Mouse (Mus musculus): ENCODE measurements around the gene Eps8l2. TPM values are rescaled to one million over a fixed set of nuclear protein-coding genes. Genes with fewer than 3 reads are reported as not detected.

The Eps8l2 gene
- polyA plus RNA-seq, 1 experiment from 2014 or later, result 1.2 TPM

DNA sequence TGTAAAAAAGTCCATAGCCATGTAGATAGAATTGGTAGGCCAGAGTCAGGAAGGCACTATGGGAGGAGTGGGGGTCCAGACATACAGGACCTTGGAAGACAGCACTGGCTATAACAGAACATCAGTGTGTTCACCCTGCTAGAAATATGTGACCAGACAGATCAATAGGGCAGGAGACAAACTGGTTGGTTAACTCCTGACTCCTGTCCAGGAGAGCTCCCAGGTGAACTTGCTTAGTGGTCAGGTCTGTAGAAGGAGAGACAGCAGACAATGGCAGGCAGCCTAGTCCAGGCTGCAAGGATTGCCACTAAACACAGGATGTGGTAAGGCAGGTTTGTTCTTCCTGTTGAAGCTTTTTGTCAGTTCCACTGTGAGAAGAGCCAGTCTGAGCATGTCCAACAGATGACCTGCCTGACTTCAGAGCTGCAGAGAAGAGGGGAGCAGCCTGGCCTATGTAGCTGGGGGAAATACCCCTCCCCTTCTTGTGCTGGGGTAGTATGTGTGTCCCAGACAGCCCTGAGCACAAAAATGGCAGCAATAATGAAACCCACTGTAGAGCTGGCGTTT is 35.9 kb upstream of the Eps8l2 start:
- 73% methylated on average over 1 of the region's 1 CpGs for WGBS
- peaks cover 90% of the 10 kb centered on the region for H3K36me3 ChIP-seq (replicated peaks; ENCODE audit: control insufficient read depth, insufficient read depth)
- no peak overlapping the region for H3K4me2 ChIP-seq (replicated peaks)
- no peaks in the 10 kb centered on the region for H3K9me3 ChIP-seq (ENCODE audit: control insufficient read depth, low read length)
- no peaks in the 10 kb centered on the region for H3K4me1 ChIP-seq (replicated peaks; ENCODE audit: control insufficient read depth, insufficient read depth, low read length)
- H3K9ac ChIP-seq, result no peak overlapping the region
- H3K27me3 ChIP-seq (ENCODE audit: control insufficient read depth, insufficient read depth, low read length), result no peaks in the 10 kb centered on the region
- no peak overlapping the region for H3K27ac ChIP-seq
- no peak for DNase-seq (ENCODE audit: low spot score)
- H3K4me3 ChIP-seq (replicated peaks; ENCODE audit: low read length), result no peak overlapping the region
- ATAC-seq (ENCODE audit: low FRiP score), result no peak

DNA sequence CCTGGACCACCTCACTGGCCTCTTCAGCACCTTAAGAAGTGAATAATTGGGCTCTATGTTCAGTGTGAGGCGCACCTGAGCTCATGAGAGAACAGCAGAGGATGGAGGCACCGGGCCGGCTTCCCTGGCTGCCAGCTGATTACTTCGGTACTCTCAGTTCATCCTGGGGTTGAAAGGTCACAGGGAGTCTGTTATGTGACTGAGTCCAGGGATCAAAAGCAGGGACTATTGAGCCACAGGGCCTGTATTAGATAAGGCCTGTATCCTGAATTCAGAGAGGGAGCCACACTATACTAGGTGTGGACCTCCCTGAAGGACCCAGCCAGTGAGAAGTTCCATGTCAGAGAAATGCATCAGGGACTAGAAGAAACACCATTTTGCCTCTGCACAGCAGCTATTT is 34.1 kb upstream of the Eps8l2 start:
- DNase-seq (ENCODE audit: low spot score) (no peak), ATAC-seq (ENCODE audit: low FRiP score) (no peak)
- no peak overlapping the region for H3K27ac ChIP-seq
- no peaks in the 10 kb centered on the region for H3K4me1 ChIP-seq (replicated peaks; ENCODE audit: control insufficient read depth, insufficient read depth, low read length)
- peaks cover 96% of the 10 kb centered on the region for H3K36me3 ChIP-seq (replicated peaks; ENCODE audit: control insufficient read depth, insufficient read depth)
- no peak overlapping the region for H3K9ac ChIP-seq
- H3K4me3 ChIP-seq (replicated peaks; ENCODE audit: low read length), result no peak overlapping the region
- no peak overlapping the region for H3K4me2 ChIP-seq (replicated peaks)
- H3K27me3 ChIP-seq (ENCODE audit: control insufficient read depth, insufficient read depth, low read length), result no peaks in the 10 kb centered on the region
- no peaks in the 10 kb centered on the region for H3K9me3 ChIP-seq (ENCODE audit: control insufficient read depth, low read length)
- WGBS, result 88% methylated on average over 4 of the region's 4 CpGs

DNA sequence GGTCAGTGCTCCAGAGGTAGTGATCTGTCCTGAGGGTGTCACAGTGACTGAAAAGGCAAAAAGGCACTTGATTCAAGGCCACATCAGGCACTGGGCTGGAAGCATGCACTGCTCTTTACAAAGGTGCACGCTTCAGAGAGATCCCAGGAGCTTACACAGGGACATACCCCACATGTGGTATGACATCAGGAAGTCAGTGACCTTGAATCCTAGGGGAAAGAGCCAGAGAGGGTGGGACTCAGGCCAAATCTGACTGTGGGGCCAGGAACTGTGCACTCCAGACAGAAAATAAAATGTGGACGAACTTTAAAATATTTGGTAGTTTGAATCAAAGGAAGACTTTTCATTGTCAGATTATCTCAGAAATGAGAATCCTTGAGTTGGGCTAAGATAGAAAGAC is 24.3 kb upstream of the Eps8l2 start:
- WGBS, result 97% methylated on average over 2 of the region's 2 CpGs
- no peak for DNase-seq (ENCODE audit: low spot score)
- no peak overlapping the region for H3K4me3 ChIP-seq (replicated peaks; ENCODE audit: low read length)
- H3K4me1 ChIP-seq (replicated peaks; ENCODE audit: control insufficient read depth, insufficient read depth, low read length), result no peaks in the 10 kb centered on the region
- H3K9me3 ChIP-seq (ENCODE audit: control insufficient read depth, low read length), result no peaks in the 10 kb centered on the region
- no peak overlapping the region for H3K27ac ChIP-seq
- no peaks in the 10 kb centered on the region for H3K27me3 ChIP-seq (ENCODE audit: control insufficient read depth, insufficient read depth, low read length)
- peaks cover 100% of the 10 kb centered on the region for H3K36me3 ChIP-seq (replicated peaks; ENCODE audit: control insufficient read depth, insufficient read depth)
- no peak overlapping the region for H3K4me2 ChIP-seq (replicated peaks)
- H3K9ac ChIP-seq, result no peak overlapping the region
- no peak for ATAC-seq (ENCODE audit: low FRiP score)

DNA sequence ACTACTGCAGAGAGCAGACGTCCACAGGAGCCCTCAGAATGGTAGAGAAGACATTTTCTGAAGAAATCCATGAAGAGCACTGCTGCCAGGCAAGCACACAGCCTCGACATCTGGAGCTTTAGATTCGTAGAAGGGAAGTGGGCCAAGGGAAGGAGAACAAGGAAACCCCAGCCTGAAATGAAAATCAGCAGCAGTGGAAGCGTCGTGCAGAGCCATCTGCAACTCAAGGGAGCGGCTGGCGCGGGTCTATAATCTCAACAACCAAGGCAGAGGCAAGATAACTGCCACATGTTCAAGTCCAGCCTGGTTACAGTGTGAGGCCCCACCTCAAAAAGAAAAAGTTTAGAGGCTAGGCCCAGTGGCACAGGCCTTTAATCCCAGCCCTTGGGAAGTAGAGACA is 23.6 kb upstream of the Eps8l2 start:
- H3K4me2 ChIP-seq (replicated peaks), result no peak overlapping the region
- DNase-seq (ENCODE audit: low spot score) (no peak), ATAC-seq (ENCODE audit: low FRiP score) (no peak)
- no peak overlapping the region for H3K4me3 ChIP-seq (replicated peaks; ENCODE audit: low read length)
- no peaks in the 10 kb centered on the region for H3K27me3 ChIP-seq (ENCODE audit: control insufficient read depth, insufficient read depth, low read length)
- H3K36me3 ChIP-seq (replicated peaks; ENCODE audit: control insufficient read depth, insufficient read depth), result peaks cover 100% of the 10 kb centered on the region
- 94% methylated on average over 8 of the region's 8 CpGs for WGBS
- H3K9ac ChIP-seq, result no peak overlapping the region
- no peaks in the 10 kb centered on the region for H3K9me3 ChIP-seq (ENCODE audit: control insufficient read depth, low read length)
- no peak overlapping the region for H3K27ac ChIP-seq
- no peaks in the 10 kb centered on the region for H3K4me1 ChIP-seq (replicated peaks; ENCODE audit: control insufficient read depth, insufficient read depth, low read length)

DNA sequence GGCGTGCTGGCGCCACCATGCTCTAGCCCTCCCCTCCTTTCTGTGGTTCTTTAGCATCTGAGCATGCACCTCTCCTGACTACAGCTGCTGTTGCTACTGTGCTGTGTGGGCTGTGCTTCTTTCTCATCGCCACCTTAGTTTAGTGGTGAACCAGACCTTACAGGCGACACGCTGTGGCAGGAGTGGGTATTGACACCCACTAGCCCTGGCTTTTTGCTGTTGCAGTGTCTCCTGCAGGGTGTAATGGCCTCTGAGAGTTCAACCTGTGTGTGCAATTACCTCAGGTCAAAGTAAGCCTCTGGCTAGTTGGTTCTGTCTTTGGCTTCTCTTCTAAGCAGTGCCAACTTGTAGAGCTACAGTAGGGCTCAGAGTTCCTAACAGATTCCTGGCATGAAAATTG is 22.7 kb upstream of the Eps8l2 start:
- Histone ChIP-seq H3K27ac (no peak overlapping the region), H3K36me3 (replicated peaks; ENCODE audit: control insufficient read depth, insufficient read depth) (peaks cover 100% of the 10 kb centered on the region), H3K9ac (no peak overlapping the region), H3K4me3 (replicated peaks; ENCODE audit: low read length) (no peak overlapping the region), H3K9me3 (ENCODE audit: control insufficient read depth, low read length) (no peaks in the 10 kb centered on the region), H3K4me1 (replicated peaks; ENCODE audit: control insufficient read depth, insufficient read depth, low read length) (no peaks in the 10 kb centered on the region), H3K4me2 (replicated peaks) (no peak overlapping the region), H3K27me3 (ENCODE audit: control insufficient read depth, insufficient read depth, low read length) (no peaks in the 10 kb centered on the region)
- no peak for DNase-seq (ENCODE audit: low spot score)
- 73% methylated on average over 5 of the region's 5 CpGs for WGBS
- ATAC-seq (ENCODE audit: low FRiP score), result no peak

DNA sequence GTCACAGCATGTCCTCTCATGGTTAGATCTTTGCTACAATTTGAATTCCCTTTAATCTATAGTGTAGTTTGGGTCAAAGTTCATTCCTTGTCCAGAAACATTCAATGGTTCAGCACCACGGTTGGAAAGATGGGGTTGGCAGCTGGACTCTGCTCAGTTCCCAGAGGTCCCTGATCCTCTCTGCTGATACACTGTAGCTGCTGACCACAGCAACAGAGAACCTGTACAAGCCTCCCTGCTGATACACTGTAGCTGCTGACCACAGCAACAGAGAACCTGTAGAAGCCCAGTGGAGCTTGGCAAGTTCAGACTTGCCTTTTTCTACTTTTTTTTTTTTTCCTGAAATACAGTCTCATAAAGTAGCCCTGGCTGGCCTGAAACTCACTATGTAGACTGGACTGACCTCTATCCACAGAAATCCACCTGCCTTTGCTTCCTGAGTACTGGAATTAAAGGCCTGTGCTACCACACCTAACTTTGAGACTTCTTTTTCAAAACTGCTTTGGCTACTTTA is 21.0 kb upstream of the Eps8l2 start:
- ATAC-seq (ENCODE audit: low FRiP score), result no peak
- Histone ChIP-seq H3K9ac (no peak overlapping the region), H3K9me3 (ENCODE audit: control insufficient read depth, low read length) (no peaks in the 10 kb centered on the region), H3K4me3 (replicated peaks; ENCODE audit: low read length) (no peak overlapping the region), H3K4me1 (replicated peaks; ENCODE audit: control insufficient read depth, insufficient read depth, low read length) (no peaks in the 10 kb centered on the region), H3K27me3 (ENCODE audit: control insufficient read depth, insufficient read depth, low read length) (no peaks in the 10 kb centered on the region), H3K4me2 (replicated peaks) (no peak overlapping the region), H3K27ac (no peak overlapping the region), H3K36me3 (replicated peaks; ENCODE audit: control insufficient read depth, insufficient read depth) (peaks cover 100% of the 10 kb centered on the region)
- 78% methylated on average over 1 of the region's 1 CpGs for WGBS
- no peak for DNase-seq (ENCODE audit: low spot score)

DNA sequence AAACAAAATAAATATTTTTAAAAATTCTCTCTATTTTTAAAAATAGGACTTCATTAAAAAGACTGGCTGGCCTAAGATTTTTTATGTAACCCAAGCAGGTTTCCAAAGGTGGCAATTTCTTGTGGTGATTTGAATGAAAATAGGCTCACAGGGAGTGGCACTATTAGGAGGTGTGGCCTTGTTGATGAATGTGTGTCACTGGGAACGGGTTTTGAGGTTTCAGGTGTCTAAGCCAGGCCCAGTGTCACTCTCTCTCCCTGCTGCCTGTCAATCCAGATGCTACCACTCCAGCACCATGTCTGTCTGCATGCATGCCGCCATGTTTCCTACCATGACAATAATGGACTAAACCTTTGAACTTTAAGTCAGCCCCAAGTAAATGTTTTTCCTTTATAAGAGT is 19.2 kb upstream of the Eps8l2 start:
- Histone ChIP-seq H3K4me1 (replicated peaks; ENCODE audit: control insufficient read depth, insufficient read depth, low read length) (peaks cover 3% of the 10 kb centered on the region), H3K4me3 (replicated peaks; ENCODE audit: low read length) (no peak overlapping the region), H3K9me3 (ENCODE audit: control insufficient read depth, low read length) (no peaks in the 10 kb centered on the region), H3K27me3 (ENCODE audit: control insufficient read depth, insufficient read depth, low read length) (no peaks in the 10 kb centered on the region), H3K9ac (no peak overlapping the region), H3K27ac (no peak overlapping the region), H3K4me2 (replicated peaks) (no peak overlapping the region), H3K36me3 (replicated peaks; ENCODE audit: control insufficient read depth, insufficient read depth) (peaks cover 99% of the 10 kb centered on the region)
- no peak for DNase-seq (ENCODE audit: low spot score)
- ATAC-seq (ENCODE audit: low FRiP score), result no peak
- WGBS, result 74% methylated on average over 2 of the region's 2 CpGs

DNA sequence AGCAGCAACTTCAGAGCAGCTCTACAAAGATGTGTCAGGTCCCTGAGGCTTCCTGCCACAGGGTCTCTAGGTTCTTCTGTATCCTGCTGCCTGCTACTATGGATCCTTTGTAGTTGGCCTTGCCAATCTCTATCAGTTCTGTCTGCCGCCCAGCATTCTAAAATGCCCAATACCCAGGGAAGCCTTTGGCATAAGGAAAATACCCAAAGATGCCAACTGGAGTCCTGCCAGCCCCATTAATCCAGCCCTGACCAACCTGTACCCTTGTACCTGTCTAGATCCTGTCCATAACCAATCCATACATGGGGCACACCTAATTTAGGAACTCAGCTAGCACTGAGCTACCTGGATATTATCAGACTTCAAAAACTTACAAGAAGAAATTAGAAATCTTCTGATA is 14.0 kb upstream of the Eps8l2 start:
- Histone ChIP-seq H3K27ac (no peak overlapping the region), H3K4me2 (replicated peaks) (peak overlapping the region; percentile 15; the same call in 1 of the 2 replicates)
- no peak for DNase-seq (ENCODE audit: low spot score)

DNA sequence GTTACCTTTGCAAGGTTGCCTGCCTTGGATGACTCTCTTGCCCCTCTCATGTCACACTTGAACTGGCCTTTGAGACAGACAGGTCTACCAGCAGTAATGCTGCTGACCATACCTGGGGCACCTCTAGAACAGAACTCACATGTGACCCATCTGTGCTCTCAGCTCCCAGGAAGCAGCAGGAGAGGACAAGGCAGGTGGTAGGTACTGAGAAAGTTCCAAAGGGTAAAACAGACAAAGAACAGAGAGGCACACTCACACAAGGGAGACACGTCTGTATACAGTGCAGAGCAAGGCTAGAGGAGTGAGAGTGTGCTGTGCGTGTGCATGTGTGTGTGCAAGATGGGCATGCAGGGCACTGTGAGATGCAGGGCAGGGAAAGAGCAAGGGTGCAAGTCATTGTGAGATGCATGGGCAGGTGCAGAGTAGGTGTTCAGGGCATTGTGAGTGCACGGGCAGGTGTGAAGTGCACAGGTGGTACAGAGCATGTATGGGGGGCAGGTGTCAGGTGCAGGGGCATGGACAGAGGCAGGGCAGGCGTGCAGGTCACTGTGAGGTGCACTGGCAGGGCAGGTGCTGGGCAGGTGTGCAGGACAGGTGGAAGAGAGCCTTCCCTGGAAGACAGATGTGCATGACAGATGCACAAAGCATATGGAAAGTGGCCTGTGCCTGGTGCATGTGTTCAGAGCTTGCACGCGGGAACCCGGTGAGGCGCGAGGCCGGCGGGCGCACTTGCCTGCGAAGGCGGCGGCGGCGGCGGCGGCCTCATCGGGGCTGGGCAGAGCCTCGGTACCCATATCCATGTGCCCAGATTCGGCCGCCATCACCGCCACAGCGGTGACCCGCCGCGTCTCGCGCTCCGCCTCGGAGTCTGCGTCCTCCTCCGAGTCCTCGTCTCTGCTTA is 11.9 kb upstream of the Eps8l2 start:
- peaks cover 36% of the 10 kb centered on the region for H3K4me1 ChIP-seq (replicated peaks; ENCODE audit: control insufficient read depth, insufficient read depth, low read length)
- H3K36me3 ChIP-seq (replicated peaks; ENCODE audit: control insufficient read depth, insufficient read depth), result peaks cover 25% of the 10 kb centered on the region
- H3K9me3 ChIP-seq (ENCODE audit: control insufficient read depth, low read length), result no peaks in the 10 kb centered on the region
- 4% methylated on average over 35 of the region's 35 CpGs for WGBS
- H3K9ac ChIP-seq, result peak overlapping the region; percentile 94
- DNase-seq (ENCODE audit: low spot score) (no peak), ATAC-seq (ENCODE audit: low FRiP score) (peak; percentile 42)
- no peaks in the 10 kb centered on the region for H3K27me3 ChIP-seq (ENCODE audit: control insufficient read depth, insufficient read depth, low read length)
- peak overlapping the region; percentile 100 for H3K27ac ChIP-seq
- peak overlapping the region; percentile 86 for H3K4me3 ChIP-seq (replicated peaks; ENCODE audit: low read length)
- H3K4me2 ChIP-seq (replicated peaks), result peak overlapping the region; percentile 98

More for the DNA sequence above, 14.0 kb upstream of the Eps8l2 start:
- ATAC-seq (ENCODE audit: low FRiP score), result no peak
- no peak overlapping the region for H3K4me3 ChIP-seq (replicated peaks; ENCODE audit: low read length)
- no peaks in the 10 kb centered on the region for H3K27me3 ChIP-seq (ENCODE audit: control insufficient read depth, insufficient read depth, low read length)
- 81% methylated on average over 1 of the region's 1 CpGs for WGBS
- H3K9ac ChIP-seq, result peak overlapping the region; percentile 94; the same call in 1 of the 2 replicates
- H3K9me3 ChIP-seq (ENCODE audit: control insufficient read depth, low read length), result no peaks in the 10 kb centered on the region
- H3K36me3 ChIP-seq (replicated peaks; ENCODE audit: control insufficient read depth, insufficient read depth), result peaks cover 46% of the 10 kb centered on the region
- peaks cover 36% of the 10 kb centered on the region for H3K4me1 ChIP-seq (replicated peaks; ENCODE audit: control insufficient read depth, insufficient read depth, low read length)

Measured in hindbrain, embryonic 14.5 days (tissue).